Mouse (Mus musculus): ENCODE data around the gene Olfr689. TPM values are rescaled to one million over a fixed set of nuclear protein-coding genes. Genes with fewer than 3 reads are reported as not detected.
A peak's percentile ranks its signal among the peaks of the same experiment; 100 is the strongest.
"Not testable (repeated sequence)": the region's sequence is repeated elsewhere in the genome, so short reads cannot be mapped to it uniquely, and the experiment has no call there.

The Olfr689 gene
- polyA plus RNA-seq, 1 experiment from 2014 or later = 0.08 TPM

DNA sequence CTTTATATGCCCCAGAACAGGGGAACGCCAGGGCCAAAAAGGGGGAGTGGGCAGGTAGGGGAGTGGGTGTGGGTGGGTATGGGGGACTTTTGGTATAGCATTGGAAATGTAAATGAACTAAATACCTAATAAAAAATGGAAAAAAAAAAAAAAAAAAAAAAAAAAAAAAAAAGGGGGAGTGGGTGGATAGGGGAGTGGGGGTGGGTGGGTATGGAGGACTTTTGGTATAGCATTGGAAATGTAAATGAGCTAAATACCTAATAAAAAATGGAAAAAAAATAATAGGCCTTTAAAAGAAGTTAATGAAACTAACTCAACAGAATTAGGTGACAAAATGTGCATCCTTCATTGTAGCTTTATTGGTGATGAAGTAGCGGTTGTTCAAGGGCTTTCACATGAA, 45.5 kb downstream of the Olfr689 start:
- not testable (repeated sequence) for H3K4me1 ChIP-seq (ENCODE audit: control insufficient read depth, insufficient read depth, low read length); DNase-seq; H3K4me3 ChIP-seq (replicated peaks; ENCODE audit: low read depth, low read length); H3K9me3 ChIP-seq (ENCODE audit: control insufficient read depth, low read length); H3K36me3 ChIP-seq (ENCODE audit: control insufficient read depth, insufficient read depth, low read length); H3K4me2 ChIP-seq (ENCODE audit: low read length); H3K27ac ChIP-seq (replicated peaks; ENCODE audit: low read depth, low read length); H3K27me3 ChIP-seq (ENCODE audit: control insufficient read depth, insufficient read depth, low read length); H3K9ac ChIP-seq (replicated peaks; ENCODE audit: low read length)
- ATAC-seq (ENCODE audit: low FRiP score, low TSS enrichment) = peak; percentile 90
- WGBS = 96% methylated on average over 1 of the region's 2 CpGs

GRCm38 (mm10) chr7:105361713-105362112, 50.7 kb downstream of the Olfr689 start:
- Histone ChIP-seq H3K4me2 (ENCODE audit: low read length) (no peak overlapping the region), H3K27me3 (ENCODE audit: control insufficient read depth, insufficient read depth, low read length) (no peaks in the 10 kb centered on the region), H3K9me3 (ENCODE audit: control insufficient read depth, low read length) (no peaks in the 10 kb centered on the region), H3K36me3 (ENCODE audit: control insufficient read depth, insufficient read depth, low read length) (no peaks in the 10 kb centered on the region), H3K27ac (replicated peaks; ENCODE audit: low read depth, low read length) (no peak overlapping the region), H3K9ac (replicated peaks; ENCODE audit: low read length) (no peak overlapping the region), H3K4me3 (replicated peaks; ENCODE audit: low read depth, low read length) (no peak overlapping the region), H3K4me1 (ENCODE audit: control insufficient read depth, insufficient read depth, low read length) (no peaks in the 10 kb centered on the region)
- no peak for ATAC-seq (ENCODE audit: low FRiP score, low TSS enrichment)
- DNase-seq = no peak
- 90% methylated on average over 2 of the region's 2 CpGs for WGBS

DNA sequence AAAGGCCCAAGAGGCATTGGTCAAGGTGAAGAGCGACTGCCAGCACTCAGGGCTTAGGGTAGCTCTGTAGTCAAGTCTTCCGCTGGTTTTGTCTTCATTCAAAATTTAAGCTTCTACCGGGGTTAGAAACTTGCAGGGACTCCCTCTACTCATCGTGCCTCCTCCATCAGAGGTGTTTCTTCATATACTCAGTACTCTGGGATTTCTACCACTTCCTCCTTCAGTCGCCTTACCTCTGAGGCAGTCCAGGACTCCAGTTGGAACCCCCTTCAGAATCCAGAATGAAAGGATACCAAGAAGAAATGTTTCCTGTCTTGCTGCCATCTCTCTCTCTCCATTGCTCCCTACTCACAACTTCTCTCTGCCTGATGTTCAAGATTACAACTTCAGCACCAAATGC, 56.3 kb downstream of the Olfr689 start:
- H3K4me3 ChIP-seq (replicated peaks; ENCODE audit: low read depth, low read length) = no peak overlapping the region
- peaks cover 3% of the 10 kb centered on the region for H3K36me3 ChIP-seq (ENCODE audit: control insufficient read depth, insufficient read depth, low read length)
- 86% methylated on average over 5 of the region's 5 CpGs for WGBS
- H3K4me1 ChIP-seq (ENCODE audit: control insufficient read depth, insufficient read depth, low read length) = no peaks in the 10 kb centered on the region
- no peaks in the 10 kb centered on the region for H3K27me3 ChIP-seq (ENCODE audit: control insufficient read depth, insufficient read depth, low read length)
- H3K27ac ChIP-seq (replicated peaks; ENCODE audit: low read depth, low read length) = no peak overlapping the region
- ATAC-seq (ENCODE audit: low FRiP score, low TSS enrichment) = no peak
- no peaks in the 10 kb centered on the region for H3K9me3 ChIP-seq (ENCODE audit: control insufficient read depth, low read length)
- DNase-seq = no peak
- H3K9ac ChIP-seq (replicated peaks; ENCODE audit: low read length) = no peak overlapping the region
- no peak overlapping the region for H3K4me2 ChIP-seq (ENCODE audit: low read length)

- DNase-seq (no peak), ATAC-seq (ENCODE audit: low FRiP score, low TSS enrichment) (no peak)
- Histone ChIP-seq H3K27me3 (ENCODE audit: control insufficient read depth, insufficient read depth, low read length) (no peaks in the 10 kb centered on the region), H3K36me3 (ENCODE audit: control insufficient read depth, insufficient read depth, low read length) (peaks cover 6% of the 10 kb centered on the region), H3K4me2 (ENCODE audit: low read length) (no peak within 1 kb of the TSS), H3K27ac (replicated peaks; ENCODE audit: low read depth, low read length) (no peak within 1 kb of the TSS), H3K9me3 (ENCODE audit: control insufficient read depth, low read length) (no peaks in the 10 kb centered on the region), H3K9ac (replicated peaks; ENCODE audit: low read length) (no peak within 1 kb of the TSS), H3K4me1 (ENCODE audit: control insufficient read depth, insufficient read depth, low read length) (no peaks in the 10 kb centered on the region), H3K4me3 (replicated peaks; ENCODE audit: low read depth, low read length) (no peak within 1 kb of the TSS)
- WGBS = 98% methylated on average over 1 of the region's 1 CpGs
Observed at GRCm38 (mm10) chr7:105367930-105368329, 57.0 kb downstream of the Olfr689 start, which contains the start of gene Olfr692. Gene Olfr692, plus strand, starts transcription at chr7:105368230.

GRCm38 (mm10) chr7:105368521-105368920, 57.6 kb downstream of the Olfr689 start:
- ATAC-seq (ENCODE audit: low FRiP score, low TSS enrichment) (peak; percentile 8; the same call in 1 of the 2 replicates), DNase-seq (no peak)
- WGBS = 97% methylated on average over 4 of the region's 4 CpGs
- Histone ChIP-seq H3K4me3 (replicated peaks; ENCODE audit: low read depth, low read length) (no peak overlapping the region), H3K27ac (replicated peaks; ENCODE audit: low read depth, low read length) (no peak overlapping the region), H3K4me1 (ENCODE audit: control insufficient read depth, insufficient read depth, low read length) (no peaks in the 10 kb centered on the region), H3K4me2 (ENCODE audit: low read length) (no peak overlapping the region), H3K9me3 (ENCODE audit: control insufficient read depth, low read length) (no peaks in the 10 kb centered on the region), H3K9ac (replicated peaks; ENCODE audit: low read length) (no peak overlapping the region), H3K27me3 (ENCODE audit: control insufficient read depth, insufficient read depth, low read length) (no peaks in the 10 kb centered on the region), H3K36me3 (ENCODE audit: control insufficient read depth, insufficient read depth, low read length) (peaks cover 6% of the 10 kb centered on the region)

Other genes starting within 250 kb of the Olfr689 start
- not detected in 2 replicates for gene Olfr678, start 246.7 kb upstream of the Olfr689 start, polyA plus RNA-seq (2014; fragmentation: Nextera tagmentation; extraction: Ambion mirVana)
- gene Olfr679, start 230.0 kb upstream of the Olfr689 start, polyA plus RNA-seq (2014; fragmentation: Nextera tagmentation; extraction: Ambion mirVana) = not detected in 2 replicates
- gene Olfr680-ps1, start 218.3 kb upstream of the Olfr689 start, polyA plus RNA-seq (2014; fragmentation: Nextera tagmentation; extraction: Ambion mirVana) = not detected in 2 replicates
- gene Olfr681, start 194.3 kb upstream of the Olfr689 start, polyA plus RNA-seq (2014; fragmentation: Nextera tagmentation; extraction: Ambion mirVana) = not detected in 2 replicates
- not detected in 2 replicates for gene Olfr683, start 164.2 kb upstream of the Olfr689 start, polyA plus RNA-seq (2014; fragmentation: Nextera tagmentation; extraction: Ambion mirVana)
- not detected in 2 replicates for gene Olfr684, start 147.5 kb upstream of the Olfr689 start, polyA plus RNA-seq (2014; fragmentation: Nextera tagmentation; extraction: Ambion mirVana)
- not detected in 2 replicates for gene Olfr685, start 125.2 kb upstream of the Olfr689 start, polyA plus RNA-seq (2014; fragmentation: Nextera tagmentation; extraction: Ambion mirVana)
- not detected in 2 replicates for gene Olfr686, start 103.7 kb upstream of the Olfr689 start, polyA plus RNA-seq (2014; fragmentation: Nextera tagmentation; extraction: Ambion mirVana)
- not detected in 2 replicates for gene Olfr688, start 23.1 kb upstream of the Olfr689 start, polyA plus RNA-seq (2014; fragmentation: Nextera tagmentation; extraction: Ambion mirVana)
- not detected in 2 replicates for gene Olfr690, start 22.9 kb downstream of the Olfr689 start, polyA plus RNA-seq (2014; fragmentation: Nextera tagmentation; extraction: Ambion mirVana)
- 0.14 and 0.69 TPM in 2 replicates for gene Olfr691, start 31.1 kb downstream of the Olfr689 start, polyA plus RNA-seq (2014; fragmentation: Nextera tagmentation; extraction: Ambion mirVana)
- gene Olfr692, start 57.1 kb downstream of the Olfr689 start, polyA plus RNA-seq (2014; fragmentation: Nextera tagmentation; extraction: Ambion mirVana) = not detected in 2 replicates
- gene Gm5901, start 63.9 kb downstream of the Olfr689 start, polyA plus RNA-seq (2014; fragmentation: Nextera tagmentation; extraction: Ambion mirVana) = not detected in 2 replicates
- gene Fam160a2, start 88.9 kb downstream of the Olfr689 start, polyA plus RNA-seq (2014; fragmentation: Nextera tagmentation; extraction: Ambion mirVana) = 32.3 and 44.0 TPM in 2 replicates
- 0.11 TPM in 1 of 2 replicates, not detected in the other for gene Cnga4, start 93.4 kb downstream of the Olfr689 start, polyA plus RNA-seq (2014; fragmentation: Nextera tagmentation; extraction: Ambion mirVana)
- 1.7 and 3.0 TPM in 2 replicates for gene Cckbr, start 114.6 kb downstream of the Olfr689 start, polyA plus RNA-seq (2014; fragmentation: Nextera tagmentation; extraction: Ambion mirVana)
- 23.2 and 27.9 TPM in 2 replicates for gene Cavin3, start 171.1 kb downstream of the Olfr689 start, polyA plus RNA-seq (2014; fragmentation: Nextera tagmentation; extraction: Ambion mirVana)
- gene Smpd1, start 243.2 kb downstream of the Olfr689 start, polyA plus RNA-seq (2014; fragmentation: Nextera tagmentation; extraction: Ambion mirVana) = 90.6 and 91.4 TPM in 2 replicates

All from midbrain, embryonic 14.5 days (tissue).